Mouse (Mus musculus) heart, adult 2 months (tissue): ENCODE results near the gene Prkch. TPM values are rescaled to one million over a fixed set of nuclear protein-coding genes. Genes with fewer than 3 reads are reported as not detected.

Experiments used
- DNase-seq, 2 experiments: peaks; one replicate each; pipeline ENCODE4 v3.0.0; 2021
- H3K27ac ChIP-seq: fragments of 200-600 bp; 2 replicates; pipeline ENCODE4 v1.8.1; 2022
- H3K27me3 ChIP-seq: fragments of 200-500 bp; 2 replicates; pipeline ENCODE4 v1.6.1; 2012; ENCODE audit warnings: mild to moderate bottlenecking, low read length, inconsistent platforms, mixed read lengths; ENCODE audit not compliant: control insufficient read depth, insufficient read depth
- H3K36me3 ChIP-seq: fragments of 200-500 bp; 2 replicates; pipeline ENCODE4 v1.6.1; 2012; ENCODE audit warnings: low read length, inconsistent platforms; ENCODE audit not compliant: control insufficient read depth, insufficient read depth
- H3K4me1 ChIP-seq: fragments of 200-500 bp; 2 replicates; pipeline ENCODE4 v1.6.1; 2011; ENCODE audit warnings: low read length; ENCODE audit not compliant: control insufficient read depth, insufficient read depth
- H3K4me3 ChIP-seq: fragments of 200-600 bp; 2 replicates; pipeline ENCODE4 v1.8.1; 2022
- H3K79me2 ChIP-seq: fragments of 200-500 bp; replicated peaks from 2 replicates; pipeline ENCODE4 v1.6.1; 2012; ENCODE audit warnings: mild to moderate bottlenecking, inconsistent platforms, low read length, moderate library complexity, mixed read lengths; ENCODE audit not compliant: control insufficient read depth, insufficient read depth
- H3K9ac ChIP-seq: fragments of 200-500 bp; 2 replicates; pipeline ENCODE4 v1.6.1; 2012; ENCODE audit warnings: low read depth, mild to moderate bottlenecking, control low read depth, inconsistent platforms, low read length, mixed read lengths
- CTCF ChIP-seq: fragments of 200-600 bp; IDR thresholded peaks from 2 replicates; pipeline ENCODE4 v1.8.1; 2022; ENCODE audit warnings: antibody characterized with exemption, mild to moderate bottlenecking, moderate library complexity
- EP300 ChIP-seq: fragments of 200-500 bp; IDR thresholded peaks from 2 replicates; pipeline ENCODE4 v1.6.1; 2011; ENCODE audit warnings: low read depth, low read length, control low read depth; ENCODE audit not compliant: insufficient read depth
- POLR2A ChIP-seq: fragments of 200-500 bp; IDR thresholded peaks from 2 replicates; pipeline ENCODE4 v1.6.1; 2011; ENCODE audit warnings: mild to moderate bottlenecking, low read depth, low read length, control low read depth; ENCODE audit not compliant: insufficient read depth
- WGBS: fragments of 180-500 bp; shearing (Covaris S2); methylation state at CpG from one replicate; pipeline ENCODE4 v1.1.7; 2018; 5-methylcytosine and 5-hydroxymethylcytosine counted together
- intact Hi-C: fragments of 180-260 bp; cut with DNase I; formaldehyde crosslinking; loops from one replicate; pipeline ENCODE4 v1.15.1; 2025
- polyA plus RNA-seq: library from polyadenylated mRNA; depleted of rRNA; stranded (reverse); fragments of >200 nt; gene quantifications from 2 replicates; pipeline ENCODE4 v1.2.3, GENCODE M21; 2012
- total RNA-seq, 2 experiments: library from RNA; stranded (reverse); gene quantifications; 2 replicates each; pipeline ENCODE4 v1.2.3; 2021

Prkch gene
- total and polyA plus RNA-seq, 3 experiments = 9.7 to 17.5 (median 16.6) TPM

- 85% methylated on average over 4 of the region's 4 CpGs for WGBS
- no peak for TF ChIP-seq EP300
- TF ChIP-seq POLR2A = no peak
- no peak for TF ChIP-seq CTCF
- H3K4me1 ChIP-seq = peaks cover 2% of the 10 kb centered on the region
- H3K4me3 ChIP-seq = no peak overlapping the region
- H3K27ac ChIP-seq = no peak overlapping the region
- intact Hi-C loops = no loop called here
- H3K9ac ChIP-seq = no peak overlapping the region
- no peak for DNase-seq
- H3K36me3 ChIP-seq = peaks cover 4% of the 10 kb centered on the region
- H3K27me3 ChIP-seq = no peaks in the 10 kb centered on the region
- no peaks in the 10 kb centered on the region for H3K79me2 ChIP-seq
Observed at GRCm38 (mm10) chr12:73696946-73697345, 112.3 kb downstream of the Prkch start.

GRCm38 (mm10) chr12:73698436-73698835, 113.8 kb downstream of the Prkch start:
- intact Hi-C loops = no loop called here

GRCm38 (mm10) chr12:73698841-73699240, 114.2 kb downstream of the Prkch start:
- TF ChIP-seq POLR2A (no peak), CTCF (no peak), EP300 (no peak)
- no peaks in the 10 kb centered on the region for H3K79me2 ChIP-seq
- no peak overlapping the region for H3K4me3 ChIP-seq
- H3K27me3 ChIP-seq = no peaks in the 10 kb centered on the region
- WGBS = 78% methylated on average over 8 of the region's 8 CpGs
- intact Hi-C loops = no loop called here
- no peak overlapping the region for H3K27ac ChIP-seq
- no peak for DNase-seq
- peaks cover 2% of the 10 kb centered on the region for H3K4me1 ChIP-seq
- H3K36me3 ChIP-seq = no peaks in the 10 kb centered on the region
- H3K9ac ChIP-seq = no peak overlapping the region

More at GRCm38 (mm10) chr12:73698436-73698835, 113.8 kb downstream of the Prkch start:
- Histone ChIP-seq H3K9ac (no peak overlapping the region), H3K27ac (no peak overlapping the region), H3K4me1 (peaks cover 2% of the 10 kb centered on the region), H3K79me2 (no peaks in the 10 kb centered on the region), H3K36me3 (no peaks in the 10 kb centered on the region), H3K27me3 (no peaks in the 10 kb centered on the region), H3K4me3 (no peak overlapping the region)
- DNase-seq = no peak
- 83% methylated on average over 5 of the region's 5 CpGs for WGBS
- TF ChIP-seq POLR2A (no peak), EP300 (no peak), CTCF (no peak)

GRCm38 (mm10) chr12:73699471-73700186, 115.0 kb downstream of the Prkch start:
- intact Hi-C loops = no loop called here
- no peaks in the 10 kb centered on the region for H3K79me2 ChIP-seq
- H3K9ac ChIP-seq = no peak overlapping the region
- H3K27ac ChIP-seq = no peak overlapping the region
- H3K4me3 ChIP-seq = no peak overlapping the region
- DNase-seq = no peak
- peaks cover 2% of the 10 kb centered on the region for H3K4me1 ChIP-seq
- WGBS = 72% methylated on average over 17 of the region's 17 CpGs
- H3K36me3 ChIP-seq = no peaks in the 10 kb centered on the region
- TF ChIP-seq EP300 (no peak), CTCF (no peak), POLR2A (no peak)
- H3K27me3 ChIP-seq = no peaks in the 10 kb centered on the region

GRCm38 (mm10) chr12:73700544-73701069, 116.0 kb downstream of the Prkch start:
- H3K4me1 ChIP-seq = peaks cover 2% of the 10 kb centered on the region
- H3K79me2 ChIP-seq = no peaks in the 10 kb centered on the region
- H3K27ac ChIP-seq = no peak overlapping the region
- H3K27me3 ChIP-seq = no peaks in the 10 kb centered on the region
- TF ChIP-seq EP300 = no peak
- no peak for TF ChIP-seq POLR2A
- no peak for TF ChIP-seq CTCF
- no peak for DNase-seq
- 14% methylated on average over 6 of the region's 6 CpGs for WGBS
- H3K36me3 ChIP-seq = no peaks in the 10 kb centered on the region
- intact Hi-C loops = no loop called here
- no peak overlapping the region for H3K4me3 ChIP-seq
- no peak overlapping the region for H3K9ac ChIP-seq

GRCm38 (mm10) chr12:73701999-73702398, 117.4 kb downstream of the Prkch start:
- DNase-seq = no peak
- 88% methylated on average over 3 of the region's 3 CpGs for WGBS
- TF ChIP-seq POLR2A = no peak
- TF ChIP-seq EP300 = no peak
- TF ChIP-seq CTCF = no peak
- intact Hi-C loops = no loop called here
- H3K4me1 ChIP-seq = peaks cover 2% of the 10 kb centered on the region
- H3K4me3 ChIP-seq = no peak overlapping the region
- no peaks in the 10 kb centered on the region for H3K27me3 ChIP-seq
- H3K27ac ChIP-seq = no peak overlapping the region
- no peaks in the 10 kb centered on the region for H3K79me2 ChIP-seq
- no peaks in the 10 kb centered on the region for H3K36me3 ChIP-seq
- H3K9ac ChIP-seq = no peak overlapping the region
